Mouse (Mus musculus): ENCODE measurements at regions not wholly inside any gene's neighbourhood (a gene's known extent, or its start where the extent isn't known, plus 50 kb on each side); places are given as distances from the start of the nearest gene placed in this dataset.
A peak's percentile ranks its signal among the peaks of the same experiment; 100 is the strongest.

DNA sequence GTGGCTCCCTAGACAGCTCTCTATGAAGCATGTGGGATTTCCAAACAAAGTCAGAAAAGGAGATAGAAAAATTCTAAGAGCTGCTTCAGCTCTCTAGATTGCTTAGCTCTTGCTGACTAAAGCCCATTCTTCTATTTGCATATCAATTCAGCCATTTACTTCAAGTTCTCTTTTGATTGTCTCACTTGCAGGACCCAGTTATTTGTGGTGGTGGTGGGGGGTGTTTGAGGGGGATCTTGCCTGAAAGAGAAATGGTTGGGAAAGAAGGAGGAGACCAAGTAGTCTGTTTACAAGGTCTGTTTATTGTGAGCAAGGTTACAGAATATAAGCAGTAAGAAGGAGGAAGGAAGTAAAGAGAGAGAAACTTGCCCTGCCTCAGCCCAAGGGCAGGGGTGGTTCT is 135.6 kb downstream of the Bche start:
- DNase-seq (ENCODE audit: low read depth, low spot score) = peak; percentile 54

DNA sequence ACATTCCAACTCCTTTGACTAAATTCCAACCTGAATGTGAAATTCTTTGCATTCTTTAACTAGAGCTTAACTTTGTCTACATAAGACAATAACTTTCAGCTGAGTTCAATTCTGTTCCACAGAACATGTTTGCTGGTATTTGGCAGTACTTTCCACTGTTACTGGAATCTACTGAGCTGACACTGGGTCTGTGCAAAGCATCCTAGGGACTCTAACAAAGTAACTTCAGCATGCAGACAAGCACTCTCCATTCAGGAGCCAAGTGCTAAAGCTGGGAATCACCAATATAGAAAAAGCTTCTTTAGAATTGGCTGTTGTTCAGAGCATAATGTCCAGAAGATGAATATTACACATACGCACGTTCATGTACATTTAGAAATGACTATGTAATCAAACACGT is 138.9 kb downstream of the Bche start:
- DNase-seq (ENCODE audit: low read depth, low spot score) = peak; percentile 22
